Mouse (Mus musculus) olfactory bulb, adult 2 months (tissue): ENCODE data around the gene Ntrk3.

Experiments used
- CTCF ChIP-seq: fragments of 200-500 bp; IDR thresholded peaks from 2 replicates; pipeline ENCODE4 v1.5.1; 2012; ENCODE audit warnings: low read depth, mild to moderate bottlenecking, low read length, moderate library complexity; ENCODE audit not compliant: insufficient read depth
- POLR2A ChIP-seq: fragments of 200-500 bp; IDR thresholded peaks from 2 replicates; pipeline ENCODE4 v1.6.1; 2012; ENCODE audit warnings: mild to moderate bottlenecking, low read depth, low read length, moderate library complexity; ENCODE audit not compliant: insufficient read depth

DNA sequence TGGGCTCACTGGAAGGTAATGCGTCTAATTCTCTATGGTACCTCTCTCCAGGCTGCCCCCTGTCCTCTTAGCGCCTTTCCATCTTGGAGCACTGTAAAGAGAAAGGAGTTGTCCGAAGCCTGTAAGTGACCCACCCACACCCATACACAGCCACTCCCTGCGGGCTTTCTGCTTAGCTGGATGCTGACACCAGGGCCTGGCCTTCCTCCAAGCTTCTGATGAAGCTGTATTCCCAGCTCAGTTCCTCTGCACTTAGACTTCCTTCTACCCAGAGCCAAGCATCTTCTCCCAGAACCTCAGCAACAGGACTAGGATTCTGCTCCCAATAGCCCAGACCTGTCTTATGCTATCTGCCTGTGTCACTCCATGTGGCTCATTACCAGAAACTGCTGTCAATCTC, 114.1 kb downstream of the Ntrk3 start:
- TF ChIP-seq CTCF (no peak), POLR2A (no peak)
